Mouse (Mus musculus) testis, postnatal 10 days (tissue): Measurements from ENCODE around the gene Vamp8.

Experiments
- DNase-seq: peaks from one replicate; pipeline ENCODE4 v3.0.0; 2021; ENCODE audit warnings: low spot score

The Vamp8 gene

DNA sequence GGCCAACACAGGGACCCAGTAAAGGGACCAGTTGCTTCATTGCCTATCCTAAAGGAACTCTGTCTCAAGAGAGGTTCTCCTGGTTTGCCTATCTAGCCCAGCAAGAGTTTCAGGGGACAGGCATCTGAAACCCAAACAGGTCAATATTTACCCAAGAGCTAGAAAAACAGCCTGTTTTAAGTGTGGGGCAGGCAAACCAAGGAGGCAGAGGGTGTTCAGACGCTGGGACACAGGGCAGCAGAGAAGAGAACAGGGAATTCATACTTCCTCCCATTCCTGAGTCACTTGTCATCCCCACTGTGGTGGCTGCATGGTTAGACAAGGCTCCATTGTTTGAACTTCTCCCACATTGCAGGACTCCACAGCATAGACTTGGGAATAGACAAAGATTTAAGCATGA is 18.9 kb downstream of the Vamp8 start:
- no peak for DNase-seq

DNA sequence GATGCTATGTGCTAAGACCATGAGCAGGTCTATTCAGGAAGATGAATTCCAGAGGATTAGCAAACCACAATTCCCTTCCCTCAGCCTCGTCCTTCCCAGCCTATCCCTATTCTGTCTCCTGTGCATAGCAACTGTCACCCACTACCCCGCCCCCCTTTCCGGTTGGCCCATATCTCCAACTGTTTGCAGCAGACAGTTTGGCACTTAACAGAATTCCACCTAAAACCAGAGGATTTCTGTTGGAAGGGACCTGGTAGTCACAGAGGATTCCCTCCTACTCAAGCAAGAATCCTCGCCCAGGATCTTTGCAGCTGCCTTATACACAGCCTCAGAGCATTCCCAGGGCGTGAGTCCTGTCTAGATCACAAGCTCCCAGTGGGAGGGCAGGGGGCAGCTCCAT is 19.4 kb downstream of the Vamp8 start:
- DNase-seq: peak; percentile 64

DNA sequence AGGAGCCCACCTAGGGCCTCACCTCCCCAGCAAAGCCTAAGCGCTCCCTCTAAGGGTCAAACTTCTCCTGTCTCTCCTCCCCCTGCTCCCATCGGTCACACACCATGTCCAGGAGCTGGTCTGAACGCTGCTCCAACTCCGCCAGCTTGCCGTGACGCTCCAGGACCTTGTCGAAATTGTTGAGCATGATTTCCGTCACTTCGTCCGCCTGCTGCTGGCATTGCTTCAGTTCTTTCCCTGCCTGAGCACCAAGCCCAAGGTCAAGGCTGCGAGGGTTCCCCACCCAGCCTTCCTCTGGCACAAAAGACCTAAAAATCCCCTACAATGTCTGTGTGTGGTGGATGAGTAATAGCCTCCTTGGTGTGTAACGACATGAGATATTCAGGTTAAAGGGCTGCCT is 20.4 kb downstream of the Vamp8 start:
- DNase-seq: peak; percentile 62

DNA sequence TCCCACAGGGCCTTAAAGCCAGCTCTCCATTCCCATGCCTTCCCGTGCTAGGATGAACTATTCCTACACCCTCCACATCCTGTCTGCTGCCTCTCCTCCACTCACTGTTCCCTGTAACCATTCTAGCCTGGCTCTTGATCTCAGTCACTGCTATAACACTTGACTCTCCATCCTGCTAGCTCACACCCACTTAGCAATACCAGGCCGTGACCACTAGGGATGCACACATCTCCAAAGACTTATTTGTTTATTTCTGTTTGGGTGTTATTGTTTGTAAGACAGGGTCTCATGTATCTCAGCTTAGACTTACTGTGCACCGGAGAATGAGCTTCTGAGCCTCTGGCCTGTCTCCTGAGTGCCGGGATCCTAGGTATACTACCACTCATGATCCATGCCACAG is 20.9 kb downstream of the Vamp8 start:
- no peak for DNase-seq

DNA sequence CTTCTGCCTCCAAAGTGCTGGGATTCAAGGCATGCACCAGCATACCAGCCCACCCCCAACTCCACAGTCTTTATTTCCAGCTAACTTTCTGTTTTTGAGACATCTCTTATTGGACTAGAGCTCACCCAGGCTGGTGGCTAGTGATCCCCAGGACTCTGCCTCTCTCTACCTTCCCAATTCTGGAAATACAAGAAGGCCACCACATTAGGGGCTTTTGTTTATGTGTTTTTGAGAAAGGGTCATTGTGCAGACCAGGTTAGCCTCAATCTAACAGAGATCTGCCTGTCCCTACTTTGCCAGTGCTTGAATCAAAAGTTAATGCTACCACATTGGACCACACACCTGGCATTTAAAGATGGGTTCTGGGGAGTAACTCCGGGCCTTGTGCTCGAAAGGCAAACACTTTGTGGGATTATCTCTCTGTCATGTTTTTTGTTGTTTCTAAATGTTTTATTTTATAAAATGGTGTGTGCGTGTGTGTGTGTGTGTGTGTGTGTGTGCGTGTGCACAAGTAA is 23.0 kb downstream of the Vamp8 start:
- DNase-seq: no peak

DNA sequence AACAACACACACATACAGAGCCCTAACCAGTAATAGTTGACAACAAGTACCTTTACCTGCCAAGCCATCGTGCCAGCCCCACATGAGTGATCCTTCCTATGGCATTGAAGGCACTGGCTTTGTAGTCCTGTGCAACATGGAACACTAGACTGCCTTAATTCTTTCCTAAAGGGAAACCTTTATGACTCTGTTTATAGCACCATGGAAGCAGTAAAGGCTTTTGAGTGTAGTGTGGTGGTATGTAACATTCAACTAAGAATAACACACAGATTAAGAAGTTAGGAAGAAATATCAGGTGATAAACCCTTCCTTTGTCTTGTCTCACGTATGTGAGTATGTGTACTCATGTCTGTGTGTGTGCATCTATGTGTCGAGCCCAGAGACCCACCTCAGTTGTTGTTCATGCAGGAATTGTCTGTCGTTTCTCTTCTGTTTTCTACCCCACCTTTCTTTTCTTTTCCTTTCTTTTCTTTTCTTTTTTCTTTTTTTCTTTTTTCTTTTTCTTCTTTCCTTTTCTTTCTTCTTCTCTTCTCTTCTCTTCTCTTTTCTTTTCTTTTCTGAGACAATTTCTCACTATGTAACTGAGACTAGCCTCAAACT is 23.6 kb downstream of the Vamp8 start, which contains the start of gene Rnf181:
Gene Rnf181 (minus strand): TSS at position 113 of the 600 bp plus-strand sequence.
- DNase-seq: no peak

DNA sequence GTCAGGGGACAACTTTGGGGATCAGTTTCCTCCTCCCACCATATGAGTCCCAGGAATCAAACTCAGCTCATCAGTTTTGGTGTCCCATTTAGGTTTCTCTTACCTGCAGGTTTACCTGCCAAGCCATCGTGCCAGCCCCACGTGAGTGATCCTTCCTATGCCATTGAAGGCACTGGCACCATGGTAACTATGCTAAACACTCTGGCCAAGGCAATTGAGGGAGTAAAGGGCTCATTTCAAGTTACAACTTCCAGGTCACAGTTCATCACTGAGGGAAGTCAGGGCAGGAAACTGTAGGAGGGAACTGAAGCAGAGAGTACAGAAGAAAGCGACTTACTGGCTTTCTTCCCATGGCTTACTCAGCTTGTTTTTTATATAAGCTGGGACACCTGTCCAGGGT is 24.2 kb downstream of the Vamp8 start:
- no peak for DNase-seq

DNA sequence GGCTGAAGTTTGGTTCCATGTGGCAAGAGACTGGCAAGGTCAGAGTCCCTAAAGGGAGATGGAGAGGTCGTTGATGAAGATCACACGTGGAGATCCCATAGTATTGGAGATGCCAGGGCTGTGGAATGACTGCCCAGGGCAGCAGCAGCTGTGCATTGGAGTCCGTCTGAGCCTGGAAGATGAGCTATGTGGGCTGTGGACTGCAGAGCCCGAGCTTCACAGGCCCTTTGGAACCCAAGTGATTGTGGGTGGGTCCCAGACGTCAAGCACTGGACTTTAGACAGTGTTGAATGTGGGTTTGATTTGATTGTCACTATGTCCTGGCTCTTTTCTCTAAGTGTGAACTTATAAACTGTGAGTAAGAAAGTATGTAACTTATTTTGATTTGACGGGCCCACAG is 25.5 kb downstream of the Vamp8 start:
- DNase-seq: no peak

DNA sequence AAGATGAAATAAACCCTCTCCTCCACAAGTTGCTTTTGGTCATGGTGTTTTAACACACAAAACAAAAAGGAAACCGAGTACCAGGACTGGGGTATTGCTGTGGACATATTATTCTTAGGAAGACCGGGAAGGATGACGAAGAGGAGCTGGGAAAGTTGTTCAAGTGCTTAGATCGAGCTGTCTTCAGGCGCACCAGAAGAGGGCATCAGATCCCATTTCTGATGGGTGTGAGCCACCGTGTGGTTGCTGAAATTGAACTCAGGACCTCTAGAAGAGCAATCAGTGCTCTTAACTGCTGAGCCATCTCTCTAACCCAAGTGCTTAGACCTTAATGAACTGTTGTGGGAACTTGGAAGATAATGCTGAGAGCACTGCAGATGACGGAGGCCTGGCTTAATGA is 26.5 kb downstream of the Vamp8 start:
- DNase-seq: no peak

DNA sequence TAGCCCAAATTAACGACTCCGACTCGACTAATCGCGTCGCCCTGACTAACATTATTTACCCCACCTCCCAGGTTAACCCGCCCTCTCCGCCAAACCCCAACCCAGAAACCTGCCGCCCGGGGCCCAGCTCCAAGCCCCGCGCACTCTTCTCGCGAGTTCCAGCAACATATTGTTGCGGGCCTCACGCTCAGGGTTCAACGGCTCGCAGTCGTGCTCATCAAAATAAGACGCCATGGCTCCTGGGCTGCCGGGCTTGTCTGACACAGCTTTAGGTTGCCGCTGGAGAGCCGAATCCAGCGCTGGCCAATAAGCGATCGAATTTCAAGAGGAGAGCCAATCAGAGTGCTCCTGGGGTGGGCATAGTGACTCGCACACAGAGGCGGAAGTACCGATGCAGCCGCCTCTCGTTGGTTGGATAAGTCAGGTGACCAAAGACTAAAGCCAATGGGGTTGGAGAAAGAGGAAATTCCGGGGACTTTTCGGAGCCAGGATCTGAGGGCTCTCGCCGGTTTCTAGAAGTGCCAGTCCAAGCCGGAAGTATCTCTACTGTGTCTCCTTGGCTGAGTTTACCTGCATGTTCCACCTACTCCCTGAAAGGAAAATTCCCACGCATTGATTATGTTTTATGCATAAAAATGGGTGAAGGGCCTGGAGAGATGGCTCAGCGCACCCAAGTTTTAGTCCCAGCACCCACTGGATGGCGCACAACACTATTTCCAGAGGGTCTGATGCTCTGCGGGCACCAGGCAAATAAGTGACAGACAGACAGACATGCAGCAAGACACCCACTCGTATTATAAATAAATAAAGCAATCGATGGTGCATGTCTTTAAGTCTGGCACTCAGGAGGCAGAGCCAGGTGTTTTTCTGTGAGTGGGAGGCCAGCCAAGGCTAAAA is 28.1 kb downstream of the Vamp8 start:
- peak; percentile 89 for DNase-seq

DNA sequence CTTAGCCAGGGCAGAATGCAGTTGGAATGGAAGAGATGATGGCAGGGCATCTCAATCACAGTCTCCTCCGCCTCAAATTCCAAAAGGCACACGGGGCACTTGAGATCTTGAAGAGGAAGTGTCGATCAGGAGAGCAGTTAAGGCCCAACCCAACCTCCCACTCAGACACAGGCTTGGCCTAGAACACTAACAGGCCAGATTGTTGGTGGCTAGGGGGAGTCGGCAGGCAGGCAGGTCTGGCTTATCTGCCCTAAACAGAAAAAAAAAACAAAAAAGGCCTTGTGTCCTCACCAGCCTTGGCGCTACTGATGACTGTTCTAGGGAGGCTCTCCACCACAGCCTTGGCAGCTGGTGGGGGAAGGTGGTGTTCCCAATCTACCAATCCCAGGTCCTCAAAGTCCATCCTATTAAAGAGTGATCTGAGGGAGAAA is 29.4 kb downstream of the Vamp8 start:
- peak; percentile 56 for DNase-seq

DNA sequence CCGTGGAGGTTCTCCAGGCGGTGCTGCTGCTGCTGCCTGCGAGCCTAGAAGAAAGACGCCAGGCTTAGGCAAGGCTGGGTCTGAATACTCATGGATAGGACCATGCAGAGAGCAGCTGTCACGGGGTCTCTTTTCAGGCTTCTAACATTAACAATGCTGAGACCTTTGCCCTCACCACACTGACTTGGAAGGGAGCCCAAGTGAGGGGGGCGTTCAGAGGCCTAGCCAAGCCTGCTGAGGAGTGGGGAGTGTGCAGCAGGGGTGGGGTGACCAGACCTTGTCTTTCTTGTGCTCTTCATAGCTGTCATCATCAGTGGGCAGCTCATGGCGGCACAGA is 29.9 kb downstream of the Vamp8 start:
- DNase-seq: no peak

DNA sequence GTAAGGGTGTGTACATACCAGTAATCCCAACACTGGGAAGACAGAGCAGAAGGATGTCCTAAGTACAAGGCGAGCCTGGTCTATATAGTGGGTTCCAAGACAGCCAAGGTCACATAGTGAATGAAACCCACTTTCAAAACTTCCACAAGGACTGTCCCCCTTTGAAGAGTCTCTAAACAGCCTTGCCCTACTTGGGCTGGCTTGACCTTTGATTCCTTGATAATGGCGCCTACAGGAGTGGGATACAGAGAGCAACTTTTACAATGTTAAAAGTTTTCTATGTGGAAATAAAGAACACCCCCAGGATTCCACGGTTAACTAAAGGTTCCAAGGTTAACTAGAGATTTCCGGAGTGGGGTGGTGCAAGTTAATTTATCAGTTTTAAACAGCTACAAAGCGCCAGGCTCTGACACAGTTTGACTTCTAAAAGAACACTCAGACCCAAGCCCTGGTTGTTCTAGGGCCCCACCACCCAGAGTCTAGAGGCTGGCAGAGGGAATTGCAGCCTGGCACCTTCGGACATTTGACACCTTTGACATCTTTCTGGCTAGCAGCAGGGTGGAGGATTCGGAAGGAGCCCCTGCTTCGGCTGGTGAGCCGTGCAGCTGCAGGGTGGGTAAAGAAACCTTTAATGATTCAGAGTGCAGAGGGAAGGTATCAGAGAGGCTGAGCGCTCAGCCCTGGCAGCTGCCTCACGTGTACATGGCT is 30.5 kb downstream of the Vamp8 start:
- DNase-seq: no peak

DNA sequence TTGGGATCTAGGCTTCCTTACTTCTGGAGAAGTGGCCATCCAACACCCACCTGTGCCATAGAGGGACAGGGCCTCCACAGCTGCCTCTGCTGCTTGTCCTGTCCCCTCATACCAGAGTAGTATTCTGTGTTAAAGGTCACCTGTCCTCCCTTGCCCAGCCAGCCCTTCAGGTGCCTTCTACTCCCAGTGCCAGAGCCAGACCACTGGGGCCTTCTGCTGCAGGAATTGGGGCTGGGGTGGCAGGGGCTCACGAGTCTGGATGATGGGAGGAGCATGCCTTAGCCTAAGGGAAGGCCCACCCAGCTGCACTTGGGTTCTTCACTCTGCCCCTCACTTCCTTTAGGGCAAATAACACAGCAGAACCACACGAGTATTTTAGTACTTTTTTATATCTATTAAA is 31.2 kb downstream of the Vamp8 start:
- DNase-seq: no peak

DNA sequence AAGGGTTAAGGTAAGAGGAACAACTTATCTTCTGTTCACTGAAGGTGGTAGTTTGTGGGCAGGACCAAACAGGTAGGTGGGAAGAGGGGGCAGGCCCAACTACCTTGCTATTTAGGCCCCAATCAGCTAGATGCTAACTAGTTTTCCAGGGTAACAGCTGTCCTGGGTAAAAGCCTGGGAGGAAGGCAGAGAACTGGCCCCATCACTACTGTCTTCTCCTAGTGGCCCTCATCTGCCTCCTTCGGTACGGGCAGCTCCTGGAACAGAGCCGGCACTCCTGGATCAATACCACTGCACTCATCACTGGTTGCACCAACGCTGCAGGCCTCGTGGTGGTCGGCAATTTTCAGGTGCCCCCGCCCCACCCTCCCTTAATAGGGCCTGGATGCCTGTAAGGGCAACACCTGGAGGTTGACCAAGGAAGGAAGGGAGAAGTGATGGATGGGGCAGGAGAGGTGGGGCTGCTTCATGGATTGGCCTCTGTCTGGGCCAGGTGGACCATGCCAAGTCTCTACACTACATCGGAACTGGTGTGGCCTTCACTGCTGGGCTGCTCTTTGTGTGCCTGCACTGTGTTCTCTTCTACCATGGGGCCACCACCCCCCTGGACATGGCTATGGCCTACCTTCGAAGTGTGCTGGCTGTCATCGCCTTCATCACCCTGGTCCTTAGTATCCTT is 32.3 kb downstream of the Vamp8 start:
- DNase-seq: no peak

DNA sequence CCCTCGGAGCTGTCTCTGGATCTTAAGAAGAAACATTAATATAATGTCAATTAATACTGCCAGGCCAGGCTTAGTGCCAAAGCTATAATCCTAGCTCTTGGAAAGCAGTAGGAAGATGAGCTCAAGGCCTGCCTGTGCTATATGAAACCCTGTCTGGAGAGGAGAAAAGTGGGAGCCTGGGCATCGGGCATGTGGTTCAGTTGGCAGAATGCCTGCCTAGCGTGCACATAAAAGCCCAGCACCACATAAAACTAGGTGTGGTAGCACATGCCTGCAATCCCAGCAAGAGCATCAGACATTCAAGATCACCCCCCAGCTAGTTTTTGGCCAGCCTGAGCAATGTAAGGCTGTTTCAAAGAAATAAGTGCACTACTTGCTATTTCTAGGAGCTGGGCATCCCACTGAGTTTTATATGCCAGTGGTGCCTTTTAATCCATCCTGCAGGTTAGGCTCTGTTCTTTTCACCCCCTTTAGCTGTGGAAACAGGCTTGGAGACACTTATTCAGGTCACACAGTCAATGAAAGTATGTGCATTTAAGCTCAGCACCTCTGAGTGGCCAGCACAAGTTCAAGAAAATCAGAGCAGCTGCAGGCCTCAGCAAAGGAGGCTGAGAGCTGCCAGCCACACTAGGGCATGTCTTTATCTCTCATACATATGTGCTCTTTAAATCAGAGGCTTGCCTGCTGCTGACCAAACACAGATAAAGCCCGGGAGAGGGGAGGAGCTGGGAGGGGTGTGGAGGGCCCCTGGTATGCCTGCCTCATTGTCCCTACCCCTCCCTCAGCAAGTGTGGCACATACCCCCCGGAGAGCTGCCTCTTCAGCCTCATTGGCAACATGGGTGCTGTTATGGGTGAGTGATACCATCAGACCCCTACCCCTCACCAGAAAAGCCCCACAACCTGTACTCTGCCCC is 33.1 kb downstream of the Vamp8 start:
- no peak for DNase-seq

DNA sequence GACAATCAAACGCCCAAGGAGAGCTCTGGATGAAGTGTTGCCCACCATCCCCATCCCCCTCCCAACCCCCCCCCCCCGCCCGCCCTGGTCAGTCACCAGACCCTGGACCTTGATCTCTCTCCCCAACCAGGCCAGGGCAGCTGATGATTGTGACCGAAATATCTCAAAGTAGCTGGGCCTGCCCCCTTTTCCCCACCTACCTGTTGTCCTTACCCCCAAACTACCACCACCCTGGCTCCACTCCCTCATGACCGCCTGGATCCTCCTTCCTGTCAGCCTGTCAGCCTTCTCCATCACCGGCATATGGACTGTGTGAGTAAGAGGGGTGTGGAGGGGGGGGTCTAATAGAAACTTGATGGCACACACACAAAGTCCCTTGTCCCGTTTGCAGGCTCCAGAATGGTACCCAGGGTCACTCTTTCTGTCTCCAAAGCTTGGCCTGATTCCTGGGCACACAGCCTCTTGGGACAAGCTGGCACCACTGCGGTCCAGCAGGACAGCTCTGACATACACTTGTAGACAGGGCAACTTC is 34.4 kb downstream of the Vamp8 start:
- DNase-seq: no peak

DNA sequence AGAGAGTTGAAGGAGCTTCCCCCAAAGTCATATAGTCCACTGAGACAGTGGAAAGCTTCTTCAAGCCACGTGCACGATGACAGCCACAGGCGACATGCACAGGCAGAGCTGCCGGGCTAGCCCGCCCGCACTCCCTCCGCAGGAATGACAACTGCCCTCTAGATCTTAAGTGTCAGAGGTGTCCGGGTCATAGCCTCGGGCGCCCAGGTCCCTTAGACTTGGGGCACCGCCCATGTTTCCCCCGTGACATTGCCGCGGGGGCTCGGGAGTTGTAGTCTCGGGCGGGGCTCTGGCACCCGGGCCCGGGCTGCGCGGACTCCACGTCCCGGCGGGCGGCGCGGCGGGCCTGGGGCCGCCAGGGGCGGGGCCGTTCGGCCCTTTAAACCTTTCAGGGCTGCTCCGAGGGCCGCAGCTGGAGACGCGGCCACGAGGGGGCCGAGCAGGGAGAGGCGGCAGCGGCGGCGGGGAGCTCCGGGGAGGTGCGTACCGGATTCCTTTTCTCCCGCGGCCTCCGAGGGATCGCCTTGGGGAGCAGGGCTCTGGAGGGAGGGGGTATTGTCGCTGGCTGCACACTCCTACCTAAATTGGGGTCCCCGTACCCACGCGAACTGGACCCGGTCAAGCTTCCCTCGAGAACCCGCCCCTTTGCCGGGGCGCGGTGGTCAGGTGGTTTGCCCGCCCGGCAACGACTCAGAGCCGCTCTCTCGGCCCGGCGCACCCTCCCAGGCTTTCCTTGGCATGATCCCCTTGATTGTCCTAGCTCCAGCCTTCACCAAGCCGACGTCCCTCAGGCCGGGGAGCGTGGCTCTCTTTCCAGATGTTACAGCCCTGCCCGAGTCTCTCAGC is 35.2 kb downstream of the Vamp8 start, which contains the start of gene Tmem150a:
Gene Tmem150a (plus strand): TSS at position 382 of the 846 bp plus-strand sequence.
- DNase-seq: peak; percentile 87

DNA sequence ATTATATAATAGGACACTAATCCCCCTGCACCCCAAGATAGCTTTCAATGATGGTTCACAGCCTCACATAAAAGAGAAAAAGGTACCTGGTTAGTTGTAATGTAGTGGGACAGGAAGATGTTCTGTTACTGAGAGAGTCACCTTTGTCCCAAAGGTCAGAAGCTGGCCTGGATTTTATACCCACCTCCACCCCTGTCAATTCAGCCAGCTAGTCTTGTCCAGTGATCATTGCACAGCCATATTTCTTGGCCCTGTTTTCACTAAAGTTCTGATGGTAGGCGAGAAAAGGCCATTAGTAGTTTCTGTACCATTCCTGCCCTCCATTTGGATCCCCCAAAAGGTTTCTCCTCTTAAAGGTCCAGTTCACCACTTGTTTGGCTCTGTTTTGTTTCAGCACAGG is 36.5 kb downstream of the Vamp8 start:
- no peak for DNase-seq
